Mouse (Mus musculus) midbrain, postnatal 0 days (tissue): ENCODE results near the gene Atp6v0e. TPM values are rescaled to one million over a fixed set of nuclear protein-coding genes. Genes with fewer than 3 reads are reported as not detected.

Experiments used
- ATAC-seq: fragments of 200-750 bp; cut with Nextera tagmentation; 2 replicates; pipeline ENCODE4 v1.8.0; 2017; ENCODE audit warnings: moderate number of reproducible peaks, mild to moderate bottlenecking, moderate TSS enrichment, moderate library complexity; ENCODE audit not compliant: low FRiP score
- DNase-seq: peaks from one replicate; pipeline ENCODE4 v3.0.0-alpha.2; 2015; ENCODE audit warnings: low spot score
- H3K27ac ChIP-seq: fragments of 300-500 bp; sonication (generic); 2 replicates; pipeline ENCODE4 v1.5.1; 2014; ENCODE audit warnings: low read depth, mild to moderate bottlenecking, low read length, mixed read lengths
- H3K27me3 ChIP-seq: fragments of 300-500 bp; sonication (generic); 2 replicates; pipeline ENCODE4 v1.6.1; 2014; ENCODE audit warnings: low read length, control low read depth, mixed read lengths; ENCODE audit not compliant: insufficient read depth
- H3K36me3 ChIP-seq: fragments of 300-500 bp; sonication (generic); 2 replicates; pipeline ENCODE4 v1.6.1; 2014; ENCODE audit warnings: low read length, control low read depth, mixed read lengths; ENCODE audit not compliant: insufficient read depth
- H3K4me1 ChIP-seq: fragments of 300-500 bp; sonication (generic); 2 replicates; pipeline ENCODE4 v1.6.1; 2014; ENCODE audit warnings: mild to moderate bottlenecking, control low read depth, antibody characterized with exemption, low read length, mixed read lengths; ENCODE audit not compliant: insufficient read depth
- H3K4me2 ChIP-seq: fragments of 300-500 bp; sonication (generic); 2 replicates; pipeline ENCODE4 v1.6.1; 2014; ENCODE audit warnings: low read depth, mild to moderate bottlenecking, low read length, mixed read lengths; ENCODE audit not compliant: poor library complexity, severe bottlenecking
- H3K4me3 ChIP-seq: fragments of 300-500 bp; sonication (generic); 2 replicates; pipeline ENCODE4 v1.5.1; 2014; ENCODE audit warnings: low read depth, mild to moderate bottlenecking, low read length, moderate library complexity
- H3K9ac ChIP-seq: fragments of 300-500 bp; sonication (generic); replicated peaks from 2 replicates; pipeline ENCODE4 v1.6.1; 2014; ENCODE audit warnings: mild to moderate bottlenecking, low read length, moderate library complexity, mixed read lengths; ENCODE audit not compliant: poor library complexity, severe bottlenecking
- H3K9me3 ChIP-seq: fragments of 300-500 bp; sonication (generic); 2 replicates; pipeline ENCODE4 v1.6.1; 2016; ENCODE audit warnings: low read length, control low read depth
- CTCF ChIP-seq: IDR thresholded peaks from 2 replicates; pipeline ENCODE4 v1.5.1; 2016; ENCODE audit warnings: antibody characterized with exemption, mild to moderate bottlenecking
- WGBS: fragments of 180-500 bp; shearing (Covaris S2); extraction: QIAGEN DNeasy Blood & Tissue Kit; methylation state at CpG from one replicate; pipeline ENCODE4 v1.1.7; 2014; 5-methylcytosine and 5-hydroxymethylcytosine counted together
- polyA plus RNA-seq: library from polyadenylated mRNA; unstranded; fragments of >200 nt; fragmentation: Nextera tagmentation; extraction: Ambion mirVana; gene quantifications from 2 replicates; pipeline ENCODE4 v1.2.1, GENCODE M21; 2015
- total RNA-seq: library from RNA; depleted of rRNA; stranded (reverse); fragments of >200 nt; gene quantifications from 2 replicates; pipeline ENCODE4 v1.2.3, GENCODE M21; 2014

Atp6v0e gene
- total and polyA plus RNA-seq, 2 experiments from 2014 or later: 80.6 to 85.3 TPM

GRCm38 (mm10) chr17:26620292-26620691 is 42.7 kb upstream of the Atp6v0e start:
- Histone ChIP-seq H3K4me1 (no peaks in the 10 kb centered on the region), H3K36me3 (peaks cover 30% of the 10 kb centered on the region), H3K4me3 (no peak overlapping the region), H3K9me3 (no peaks in the 10 kb centered on the region), H3K4me2 (no peak overlapping the region), H3K9ac (no peak overlapping the region), H3K27me3 (no peaks in the 10 kb centered on the region), H3K27ac (no peak overlapping the region)
- TF ChIP-seq CTCF: no peak
- DNase-seq (no peak), ATAC-seq (no peak)
- WGBS: 84% methylated on average over 6 of the region's 6 CpGs

GRCm38 (mm10) chr17:26620786-26621766 is 42.0 kb upstream of the Atp6v0e start:
- no peak for ATAC-seq
- Histone ChIP-seq H3K9me3 (no peaks in the 10 kb centered on the region), H3K27ac (peak overlapping the region; percentile 47; the same call in 1 of the 2 replicates), H3K4me3 (no peak overlapping the region), H3K4me2 (no peak overlapping the region), H3K27me3 (no peaks in the 10 kb centered on the region), H3K4me1 (no peaks in the 10 kb centered on the region), H3K36me3 (peaks cover 33% of the 10 kb centered on the region), H3K9ac (no peak overlapping the region)
- WGBS: 74% methylated on average over 17 of the region's 17 CpGs
- peak; percentile 60 for DNase-seq
- TF ChIP-seq CTCF: no peak

GRCm38 (mm10) chr17:26621912-26622311 is 41.1 kb upstream of the Atp6v0e start:
- Histone ChIP-seq H3K36me3 (peaks cover 30% of the 10 kb centered on the region), H3K4me2 (no peak overlapping the region), H3K27ac (no peak overlapping the region), H3K9ac (no peak overlapping the region), H3K27me3 (no peaks in the 10 kb centered on the region), H3K4me3 (no peak overlapping the region), H3K4me1 (no peaks in the 10 kb centered on the region), H3K9me3 (no peaks in the 10 kb centered on the region)
- TF ChIP-seq CTCF: no peak
- DNase-seq: no peak
- ATAC-seq: no peak
- WGBS: 91% methylated on average over 5 of the region's 5 CpGs

- Histone ChIP-seq H3K9ac (no peak overlapping the region), H3K27me3 (no peaks in the 10 kb centered on the region), H3K4me3 (no peak overlapping the region), H3K9me3 (no peaks in the 10 kb centered on the region), H3K4me2 (no peak overlapping the region), H3K4me1 (no peaks in the 10 kb centered on the region), H3K27ac (no peak overlapping the region), H3K36me3 (peaks cover 40% of the 10 kb centered on the region)
- 95% methylated on average over 6 of the region's 6 CpGs for WGBS
- no peak for TF ChIP-seq CTCF
- DNase-seq (no peak), ATAC-seq (no peak)
Observed at GRCm38 (mm10) chr17:26623991-26624390, 39.0 kb upstream of the Atp6v0e start.

- no peaks in the 10 kb centered on the region for H3K4me1 ChIP-seq
- no peak overlapping the region for H3K27ac ChIP-seq
- ATAC-seq: no peak
- H3K9me3 ChIP-seq: no peaks in the 10 kb centered on the region
- no peak for DNase-seq
- WGBS: 93% methylated on average over 10 of the region's 10 CpGs
- no peak overlapping the region for H3K9ac ChIP-seq
- no peak for TF ChIP-seq CTCF
- no peaks in the 10 kb centered on the region for H3K27me3 ChIP-seq
- peaks cover 50% of the 10 kb centered on the region for H3K36me3 ChIP-seq
- H3K4me3 ChIP-seq: no peak overlapping the region
- H3K4me2 ChIP-seq: no peak overlapping the region
Observed at GRCm38 (mm10) chr17:26624999-26625398, 38.0 kb upstream of the Atp6v0e start.

GRCm38 (mm10) chr17:26625521-26626010 is 37.5 kb upstream of the Atp6v0e start:
- H3K4me2 ChIP-seq: no peak overlapping the region
- ATAC-seq (no peak), DNase-seq (no peak)
- H3K9me3 ChIP-seq: no peaks in the 10 kb centered on the region
- H3K9ac ChIP-seq: no peak overlapping the region
- H3K27ac ChIP-seq: no peak overlapping the region
- TF ChIP-seq CTCF: no peak
- H3K4me1 ChIP-seq: no peaks in the 10 kb centered on the region
- no peaks in the 10 kb centered on the region for H3K27me3 ChIP-seq
- no peak overlapping the region for H3K4me3 ChIP-seq
- 90% methylated on average over 2 of the region's 2 CpGs for WGBS
- peaks cover 53% of the 10 kb centered on the region for H3K36me3 ChIP-seq
